Comparison of ENCODE assay signal across 9 mouse cellular contexts in genomic region chr17:8311751-8312150, GRCm38 (mm10). TPM values are rescaled to one million over a fixed set of nuclear protein-coding genes. Genes with fewer than 3 reads are reported as not detected.
DNase-seq lines count a peak whose midpoint lies in the region.
"Had no signal": no experiment of that assay in that cellular context is flagged by ENCODE, and none has a peak within 500 bp of the region (broad histone marks: within the 10 kb centered on the region; RNA-seq: fewer than 3 reads in every experiment).

No protein-coding gene starts in this region.

- H3K4me1 ChIP-seq in hindbrain, embryonic 10.5 days (replicated peaks) = peaks cover 25% of the 10 kb centered on the region

- H3K9me3 ChIP-seq in hindbrain, embryonic 10.5 days = no peaks in the 10 kb centered on the region

- no peaks in the 10 kb centered on the region for H3K27me3 ChIP-seq in hindbrain, embryonic 10.5 days (ENCODE audit: insufficient read depth, poor library complexity, severe bottlenecking)

- no peaks in the 10 kb centered on the region for H3K36me3 ChIP-seq in hindbrain, embryonic 10.5 days

- no peak overlapping the region for H3K27ac ChIP-seq in hindbrain, embryonic 10.5 days

- peak; percentile 21 for DNase-seq in CD4-positive, CD25-positive, alpha-beta regulatory T cell, adult 2 months (ENCODE audit: low read depth, low spot score)
- peak; percentile 30 for DNase-seq in MEL-GATA-1-ER (ENCODE audit: extremely low read depth, low read depth)
- DNase-seq in hindbrain, embryonic 10.5 days (ENCODE audit: low spot score) = no peak
- peak; percentile 37 for DNase-seq in lung, postnatal 10 days
- no peak for DNase-seq in urinary bladder, postnatal 14 days (ENCODE audit: low spot score)
- DNase-seq in layer of hippocampus, postnatal 25 days (ENCODE audit: extremely low spot score in 1 of 2, low spot score in 1 of 2) = no peak
- DNase-seq in cerebellum, adult 18-20 months = no peak
- DNase-seq in left cerebral cortex, postnatal 4 days = no peak

- H3K4me3 ChIP-seq in hindbrain, embryonic 10.5 days = peak overlapping the region; percentile 85

- intact Hi-C loops in left cerebral cortex, postnatal 4 days (cut with DNase I) = no loop called here

- WGBS in hindbrain, embryonic 10.5 days = 57% methylated on average over 3 of the region's 3 CpGs

RNA-seq across cellular contexts. Expression of gene Sft2d1, which starts 0.8 kb away (rescaled TPM):
- 76.0 and 97.4 TPM in 2 replicates for polyA plus RNA-seq in hindbrain, embryonic 10.5 days (2016; fragmentation: Nextera tagmentation; extraction: Ambion mirVana)
- 10 to 100 TPM; 55.7 to 58.0 TPM for total RNA-seq in layer of hippocampus, postnatal 25 days (2021)
- total RNA-seq in left cerebral cortex, postnatal 4 days (2021) = 10 to 100 TPM; 80.4 to 81.6 TPM

RNA-seq across cellular contexts. Expression of gene Prr18, which starts 25.5 kb away (rescaled TPM):
- 0.44 and 0.89 TPM in 2 replicates for polyA plus RNA-seq in hindbrain, embryonic 10.5 days (2016; fragmentation: Nextera tagmentation; extraction: Ambion mirVana)
- 10 to 100 TPM; 22.8 to 23.6 TPM for total RNA-seq in layer of hippocampus, postnatal 25 days (2021)
- 10 to 100 TPM; 23.2 to 24.6 TPM for total RNA-seq in left cerebral cortex, postnatal 4 days (2021)
- total RNA-seq: hematopoietic stem cell, adult 5-6 weeks had no signal

RNA-seq across cellular contexts. Expression of gene Mpc1, which starts 29.0 kb away (rescaled TPM):
- polyA plus RNA-seq in hindbrain, embryonic 10.5 days (2016; fragmentation: Nextera tagmentation; extraction: Ambion mirVana) = 79.5 and 106 TPM in 2 replicates
- 100 to 1,000 TPM; 149 to 159 TPM for total RNA-seq in layer of hippocampus, postnatal 25 days (2021)
- total RNA-seq in left cerebral cortex, postnatal 4 days (2021) = 100 to 1,000 TPM; 159 to 160 TPM

RNA-seq across cellular contexts. Expression of gene T2, which starts 44.0 kb away (rescaled TPM):
- polyA plus RNA-seq in hindbrain, embryonic 10.5 days (2016; fragmentation: Nextera tagmentation; extraction: Ambion mirVana) = 0.42 and 0.82 TPM in 2 replicates
- under 1 TPM; 0.34 to 0.82 TPM for total RNA-seq in layer of hippocampus, postnatal 25 days (2021)
- under 1 TPM; 0.32 to 0.70 TPM for total RNA-seq in left cerebral cortex, postnatal 4 days (2021)
- total RNA-seq: hematopoietic stem cell, adult 5-6 weeks had no signal

Comparison
In these comparisons a context has a peak if more than half of its experiments do, and no peak if none do; other contexts are left out.
1. DNase-seq: peak in CD4-positive, CD25-positive, alpha-beta regulatory T cell, adult 2 months (single experiment), MEL-GATA-1-ER (single experiment) and lung, postnatal 10 days (single experiment); none in hindbrain, embryonic 10.5 days (single experiment), urinary bladder, postnatal 14 days (single experiment), layer of hippocampus, postnatal 25 days (0 of 2), cerebellum, adult 18-20 months (0 of 2) and left cerebral cortex, postnatal 4 days (single experiment).